Mouse (Mus musculus): ENCODE data around the gene Kyat3. TPM values are rescaled to one million over a fixed set of nuclear protein-coding genes. Genes with fewer than 3 reads are reported as not detected.
A peak's percentile ranks its signal among the peaks of the same experiment; 100 is the strongest.

Kyat3 gene
- total and polyA plus RNA-seq, 3 experiments: 10.9 to 37.7 (median 28.3) TPM

- WGBS: 8% methylated on average over 10 of the region's 10 CpGs
- intact Hi-C loops (cut with DNase I): loop anchor here (1.0 to 10.0 kb wide), 2 partner anchors 117 to 1439 kb away; partner anchors contain the start of genes Lmo4 and Pkn2
- DNase-seq: no peak
- H3K27ac ChIP-seq: peak overlapping the region; percentile 92
- peak overlapping the region; percentile 38; the same call in 1 of the 2 replicates for H3K9ac ChIP-seq (ENCODE audit: low read depth, low read length)
- peaks cover 6% of the 10 kb centered on the region for H3K79me2 ChIP-seq (replicated peaks; ENCODE audit: control insufficient read depth, insufficient read depth, low read length)
- H3K4me3 ChIP-seq: peak overlapping the region; percentile 96
- peaks cover 8% of the 10 kb centered on the region for H3K4me1 ChIP-seq (ENCODE audit: control insufficient read depth, insufficient read depth, low read length)
- TF ChIP-seq CTCF (IDR thresholded peaks at IDR 0.05) (no peak), POLR2A (IDR thresholded peaks at IDR 0.05; ENCODE audit: insufficient read depth, low read depth, low read length) (no peak), EP300 (IDR thresholded peaks at IDR 0.05; ENCODE audit: insufficient read depth, low read depth, low read length) (no peak)
- no peaks in the 10 kb centered on the region for H3K27me3 ChIP-seq (ENCODE audit: control insufficient read depth, insufficient read depth, low read length)
- H3K36me3 ChIP-seq (ENCODE audit: control insufficient read depth, insufficient read depth, low read length): peaks cover 9% of the 10 kb centered on the region
These were observed 64.9 kb downstream of the Kyat3 start for GRCm38 (mm10) chr3:142765778-142766165.

GRCm38 (mm10) chr3:142768498-142768897 is 67.6 kb downstream of the Kyat3 start:
- H3K79me2 ChIP-seq (replicated peaks; ENCODE audit: control insufficient read depth, insufficient read depth, low read length): peaks cover 9% of the 10 kb centered on the region
- H3K27me3 ChIP-seq (ENCODE audit: control insufficient read depth, insufficient read depth, low read length): no peaks in the 10 kb centered on the region
- intact Hi-C loops (cut with DNase I): loop anchor here (10.0 kb wide), 1 partner anchor 1436 kb away; the partner anchor contains the start of gene Lmo4
- peaks cover 8% of the 10 kb centered on the region for H3K4me1 ChIP-seq (ENCODE audit: control insufficient read depth, insufficient read depth, low read length)
- TF ChIP-seq CTCF (IDR thresholded peaks at IDR 0.05) (no peak), EP300 (IDR thresholded peaks at IDR 0.05; ENCODE audit: insufficient read depth, low read depth, low read length) (no peak), POLR2A (IDR thresholded peaks at IDR 0.05; ENCODE audit: insufficient read depth, low read depth, low read length) (no peak)
- H3K9ac ChIP-seq (ENCODE audit: low read depth, low read length): no peak overlapping the region
- H3K4me3 ChIP-seq: no peak overlapping the region
- no peak for DNase-seq
- no peak overlapping the region for H3K27ac ChIP-seq
- peaks cover 9% of the 10 kb centered on the region for H3K36me3 ChIP-seq (ENCODE audit: control insufficient read depth, insufficient read depth, low read length)
- WGBS: 94% methylated on average over 6 of the region's 6 CpGs

- H3K79me2 ChIP-seq (replicated peaks; ENCODE audit: control insufficient read depth, insufficient read depth, low read length): peaks cover 8% of the 10 kb centered on the region
- no peak overlapping the region for H3K9ac ChIP-seq (ENCODE audit: low read depth, low read length)
- no peak overlapping the region for H3K27ac ChIP-seq
- no peak overlapping the region for H3K4me3 ChIP-seq
- intact Hi-C loops (cut with DNase I): loop anchor here (5.0 kb wide), 1 partner anchor 157 kb away; no protein-coding TSS in a partner anchor
- DNase-seq: no peak
- WGBS: 16% methylated on average over 1 of the region's 1 CpGs
- TF ChIP-seq POLR2A (IDR thresholded peaks at IDR 0.05; ENCODE audit: insufficient read depth, low read depth, low read length): no peak
- TF ChIP-seq EP300 (IDR thresholded peaks at IDR 0.05; ENCODE audit: insufficient read depth, low read depth, low read length): no peak
- no peak for TF ChIP-seq CTCF (IDR thresholded peaks at IDR 0.05)
- peaks cover 8% of the 10 kb centered on the region for H3K4me1 ChIP-seq (ENCODE audit: control insufficient read depth, insufficient read depth, low read length)
- no peaks in the 10 kb centered on the region for H3K27me3 ChIP-seq (ENCODE audit: control insufficient read depth, insufficient read depth, low read length)
- peaks cover 6% of the 10 kb centered on the region for H3K36me3 ChIP-seq (ENCODE audit: control insufficient read depth, insufficient read depth, low read length)
These were observed 69.7 kb downstream of the Kyat3 start for GRCm38 (mm10) chr3:142770518-142770917.

GRCm38 (mm10) chr3:142773538-142774191 is 72.8 kb downstream of the Kyat3 start:
- DNase-seq: no peak
- Histone ChIP-seq H3K4me1 (ENCODE audit: control insufficient read depth, insufficient read depth, low read length) (peaks cover 1% of the 10 kb centered on the region), H3K79me2 (replicated peaks; ENCODE audit: control insufficient read depth, insufficient read depth, low read length) (peaks cover 4% of the 10 kb centered on the region), H3K27me3 (ENCODE audit: control insufficient read depth, insufficient read depth, low read length) (no peaks in the 10 kb centered on the region), H3K36me3 (ENCODE audit: control insufficient read depth, insufficient read depth, low read length) (peaks cover 4% of the 10 kb centered on the region), H3K4me3 (no peak overlapping the region), H3K27ac (no peak overlapping the region), H3K9ac (ENCODE audit: low read depth, low read length) (no peak overlapping the region)
- intact Hi-C loops (cut with DNase I): loop anchor here (5.0 kb wide), 1 partner anchor 154 kb away; no protein-coding TSS in a partner anchor
- TF ChIP-seq POLR2A (IDR thresholded peaks at IDR 0.05; ENCODE audit: insufficient read depth, low read depth, low read length) (no peak), CTCF (IDR thresholded peaks at IDR 0.05) (peak; percentile 66), EP300 (IDR thresholded peaks at IDR 0.05; ENCODE audit: insufficient read depth, low read depth, low read length) (no peak)
- 55% methylated on average over 4 of the region's 4 CpGs for WGBS

GRCm38 (mm10) chr3:142777227-142777626 is 76.4 kb downstream of the Kyat3 start:
- Histone ChIP-seq H3K4me1 (ENCODE audit: control insufficient read depth, insufficient read depth, low read length) (no peaks in the 10 kb centered on the region; the same call in 1 of the 2 replicates), H3K36me3 (ENCODE audit: control insufficient read depth, insufficient read depth, low read length) (peaks cover 3% of the 10 kb centered on the region; the same call in 1 of the 2 replicates), H3K9ac (ENCODE audit: low read depth, low read length) (no peak overlapping the region), H3K27me3 (ENCODE audit: control insufficient read depth, insufficient read depth, low read length) (no peaks in the 10 kb centered on the region), H3K4me3 (no peak overlapping the region), H3K27ac (no peak overlapping the region), H3K79me2 (replicated peaks; ENCODE audit: control insufficient read depth, insufficient read depth, low read length) (peaks cover 3% of the 10 kb centered on the region)
- intact Hi-C loops (cut with DNase I): no loop called here
- 49% methylated on average over 3 of the region's 3 CpGs for WGBS
- TF ChIP-seq CTCF (IDR thresholded peaks at IDR 0.05): no peak
- no peak for TF ChIP-seq EP300 (IDR thresholded peaks at IDR 0.05; ENCODE audit: insufficient read depth, low read depth, low read length)
- TF ChIP-seq POLR2A (IDR thresholded peaks at IDR 0.05; ENCODE audit: insufficient read depth, low read depth, low read length): no peak
- DNase-seq: no peak

GRCm38 (mm10) chr3:142786423-142787072 is 85.7 kb downstream of the Kyat3 start:
- no peak overlapping the region for H3K27ac ChIP-seq
- WGBS: 76% methylated on average over 2 of the region's 2 CpGs

More at GRCm38 (mm10) chr3:142786423-142787072, 85.7 kb downstream of the Kyat3 start:
- Histone ChIP-seq H3K9ac (ENCODE audit: low read depth, low read length) (no peak overlapping the region), H3K4me1 (ENCODE audit: control insufficient read depth, insufficient read depth, low read length) (no peaks in the 10 kb centered on the region), H3K4me3 (no peak overlapping the region), H3K79me2 (replicated peaks; ENCODE audit: control insufficient read depth, insufficient read depth, low read length) (no peaks in the 10 kb centered on the region), H3K27me3 (ENCODE audit: control insufficient read depth, insufficient read depth, low read length) (no peaks in the 10 kb centered on the region), H3K36me3 (ENCODE audit: control insufficient read depth, insufficient read depth, low read length) (no peaks in the 10 kb centered on the region)
- intact Hi-C loops (cut with DNase I): no loop called here
- no peak for DNase-seq
- TF ChIP-seq EP300 (IDR thresholded peaks at IDR 0.05; ENCODE audit: insufficient read depth, low read depth, low read length) (no peak), POLR2A (IDR thresholded peaks at IDR 0.05; ENCODE audit: insufficient read depth, low read depth, low read length) (no peak), CTCF (IDR thresholded peaks at IDR 0.05) (no peak)
